Mouse (Mus musculus): ENCODE measurements around the gene Scaper.

Gene Scaper

GRCm38 (mm10) chr9:55608701-55609531, 329.0 kb downstream of the Scaper start:
- DNase-seq (ENCODE audit: low spot score in 2 of 2), result no peak

GRCm38 (mm10) chr9:55598594-55598993, 339.3 kb downstream of the Scaper start:
- no peak for DNase-seq (ENCODE audit: low spot score in 2 of 2)

GRCm38 (mm10) chr9:55586141-55586540, 351.8 kb downstream of the Scaper start:
- no peak for DNase-seq (ENCODE audit: low spot score in 2 of 2)

- no peak for DNase-seq (ENCODE audit: low spot score in 2 of 2)
Measured at GRCm38 (mm10) chr9:55581414-55581813, 356.5 kb downstream of the Scaper start.

DNA sequence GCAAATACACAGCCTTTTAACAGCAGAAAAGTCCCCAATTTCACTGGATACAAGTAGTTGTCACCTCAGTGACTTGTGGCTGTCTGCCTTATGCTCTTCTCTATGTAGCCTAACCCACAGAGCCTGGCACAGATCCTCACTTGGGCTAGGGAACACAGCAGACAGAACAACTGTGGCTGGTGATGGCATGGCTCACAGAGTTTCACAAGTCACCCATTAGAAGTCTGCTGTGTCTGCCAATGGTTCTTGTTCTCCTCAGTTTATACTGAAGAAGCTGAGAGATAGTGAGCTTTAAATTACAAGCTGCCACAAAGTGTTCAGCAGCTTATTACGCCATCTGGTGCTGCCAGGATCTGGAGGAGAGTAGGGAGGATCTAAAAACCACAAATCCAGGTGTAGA, 361.3 kb downstream of the Scaper start:
- DNase-seq (ENCODE audit: low spot score in 2 of 2), result no peak

DNA sequence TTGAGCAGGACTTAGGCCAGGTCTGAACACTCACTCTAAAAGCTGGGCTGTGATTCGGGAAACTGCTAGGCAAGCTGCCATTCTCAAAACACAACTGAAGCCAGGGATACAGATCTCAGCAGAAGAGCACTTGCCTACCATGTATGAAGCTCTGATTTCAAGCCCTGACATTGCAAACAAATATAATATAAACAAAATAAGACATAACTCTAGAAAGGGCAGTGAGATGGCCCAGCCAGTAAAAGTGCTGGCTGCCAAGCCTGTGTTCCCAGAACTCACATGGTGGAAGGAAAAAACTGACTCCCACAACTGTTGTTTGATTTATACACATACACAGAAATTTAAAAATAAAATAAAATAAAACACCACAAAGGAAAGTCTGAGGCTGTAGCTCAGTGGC, 366.8 kb downstream of the Scaper start:
- no peak for DNase-seq (ENCODE audit: low spot score in 2 of 2)

GRCm38 (mm10) chr9:55568466-55569159, 369.3 kb downstream of the Scaper start:
- no peak for DNase-seq (ENCODE audit: low spot score in 2 of 2)

DNA sequence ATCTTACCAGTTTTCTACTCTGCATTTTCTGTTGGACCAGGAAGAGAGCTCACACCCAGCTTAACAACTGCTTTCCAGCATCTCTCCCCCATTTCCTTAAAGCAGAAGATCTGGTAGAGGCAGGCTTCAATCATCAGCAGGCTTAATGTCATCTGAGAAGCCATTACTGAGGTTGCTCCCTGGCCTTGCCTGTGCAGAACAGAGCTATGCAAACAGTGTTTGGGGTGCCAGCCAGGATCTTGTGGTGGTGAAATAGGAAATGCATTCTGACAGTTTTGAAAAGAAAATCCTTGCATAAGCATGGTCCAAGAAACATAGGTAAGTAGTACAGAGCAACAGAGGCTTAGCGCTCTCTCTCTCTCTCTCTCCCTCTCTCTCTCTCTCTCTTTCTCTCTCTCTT, 377.0 kb downstream of the Scaper start:
- DNase-seq (ENCODE audit: low spot score in 2 of 2), result no peak

GRCm38 (mm10) chr9:55554986-55555385, 382.9 kb downstream of the Scaper start:
- no peak for DNase-seq (ENCODE audit: low spot score in 2 of 2)

GRCm38 (mm10) chr9:55549302-55549890, 388.5 kb downstream of the Scaper start:
- no peak for DNase-seq (ENCODE audit: low spot score in 2 of 2)

GRCm38 (mm10) chr9:55548871-55549270, 389.0 kb downstream of the Scaper start:
- no peak for DNase-seq (ENCODE audit: low spot score in 2 of 2)

DNA sequence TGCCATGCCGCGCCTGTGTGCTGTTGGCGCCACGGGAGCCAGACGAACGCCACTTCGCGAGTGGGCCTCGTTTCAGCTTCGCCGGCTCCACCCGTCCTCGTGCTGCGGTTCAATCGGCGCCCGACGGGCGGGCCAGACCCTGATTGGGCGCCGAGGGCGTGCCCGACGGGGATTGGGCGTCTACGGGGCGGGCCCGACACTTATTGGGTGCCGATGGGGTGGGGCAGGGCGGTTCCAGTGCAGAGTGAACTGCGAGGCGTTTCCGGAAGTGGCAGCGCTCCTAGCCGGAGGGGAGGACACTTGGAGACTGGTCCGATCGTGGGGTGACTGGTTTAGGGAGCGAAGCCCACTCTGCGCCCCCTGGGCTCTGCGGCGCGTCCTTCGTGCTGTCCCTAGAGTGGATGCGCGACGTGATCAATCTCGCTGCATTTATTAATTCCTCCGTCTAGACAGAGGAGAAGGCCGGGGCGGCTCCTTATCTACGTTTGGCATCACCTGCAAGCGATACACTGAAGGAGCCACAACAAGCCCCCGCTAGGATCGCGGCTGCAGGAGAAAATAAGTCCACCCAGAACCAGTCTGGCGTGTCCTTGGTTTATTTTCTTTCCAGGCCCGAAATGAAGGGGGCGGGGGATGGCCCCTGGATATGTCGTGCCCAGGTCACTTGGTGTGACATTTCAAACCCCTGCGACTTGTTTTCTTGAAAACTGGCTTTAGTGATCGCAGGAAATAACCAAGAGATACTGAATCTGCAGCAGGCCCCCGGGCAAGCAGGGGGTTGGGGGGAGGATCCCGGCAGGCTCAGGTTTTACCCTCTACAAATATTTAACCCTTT, 391.5 kb downstream of the Scaper start:
- DNase-seq (ENCODE audit: low spot score in 2 of 2), result peak in 1 of 2 experiments; percentile 12

DNA sequence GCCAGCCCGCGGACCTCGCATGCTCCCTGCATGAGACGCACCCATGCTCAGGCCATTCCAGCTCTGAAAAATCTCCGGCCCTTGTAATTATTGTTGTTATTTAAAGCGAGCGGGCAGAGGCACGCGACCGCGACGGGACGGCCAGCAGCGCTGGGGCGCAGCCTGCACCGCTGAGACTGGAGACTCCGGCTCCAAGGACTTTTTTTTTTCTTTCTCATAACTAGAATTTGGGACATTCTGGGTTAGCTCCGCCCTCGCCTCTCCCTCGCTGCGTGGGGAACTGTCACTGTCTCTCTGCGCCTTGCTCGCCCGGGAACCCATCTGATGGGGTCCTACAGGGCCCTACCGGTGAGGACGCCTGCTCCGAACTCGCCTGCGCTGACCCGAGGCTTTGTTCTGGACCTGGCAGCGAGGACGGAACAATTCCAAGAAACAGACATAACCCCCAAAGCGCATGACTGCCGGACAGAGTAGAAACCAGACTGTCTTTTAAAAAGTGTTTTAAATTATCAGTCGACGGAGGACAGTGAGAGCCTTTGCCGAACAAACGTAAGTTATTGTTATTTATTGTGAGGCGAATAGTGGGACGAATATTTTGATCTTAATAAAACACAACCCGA, 392.3 kb downstream of the Scaper start:
- peak in 1 of 2 experiments; percentile 14 for DNase-seq (ENCODE audit: low spot score in 2 of 2)

GRCm38 (mm10) chr9:55544861-55545555, 392.9 kb downstream of the Scaper start:
- DNase-seq (ENCODE audit: low spot score in 2 of 2), result peak in 1 of 2 experiments; percentile 28

DNA sequence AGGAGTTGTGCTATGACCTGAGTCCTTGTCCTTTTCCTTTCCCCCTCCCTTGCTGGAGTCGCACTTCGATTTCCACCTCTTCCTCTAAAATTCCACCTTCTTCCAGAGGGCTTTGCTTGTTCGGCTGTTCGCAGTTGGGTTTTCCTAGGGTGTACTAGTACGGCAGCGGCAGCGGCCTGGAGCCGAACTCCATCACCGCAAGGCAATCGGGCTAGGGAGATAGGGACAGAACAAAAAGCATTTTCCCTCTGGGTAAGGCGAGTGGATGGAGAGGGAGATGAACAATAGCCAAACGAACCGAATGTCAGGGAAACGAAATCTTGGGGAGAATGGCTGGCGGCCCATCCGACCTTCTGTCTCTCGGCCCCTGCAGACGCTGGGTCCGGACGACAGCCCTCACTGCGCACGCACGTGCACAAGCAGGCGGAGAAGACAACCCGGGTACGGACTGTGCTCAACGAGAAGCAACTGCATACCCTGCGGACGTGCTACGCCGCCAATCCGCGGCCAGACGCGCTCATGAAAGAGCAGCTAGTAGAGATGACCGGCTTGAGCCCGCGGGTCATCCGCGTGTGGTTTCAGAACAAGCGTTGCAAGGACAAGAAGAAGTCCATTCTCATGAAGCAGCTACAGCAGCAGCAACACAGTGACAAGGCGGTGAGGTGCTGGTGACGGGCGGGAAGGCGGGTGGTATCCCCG, 394.1 kb downstream of the Scaper start:
- DNase-seq (ENCODE audit: low spot score in 2 of 2), result peak in 1 of 2 experiments; percentile 41

- no peak for DNase-seq (ENCODE audit: low spot score in 2 of 2)
Measured at GRCm38 (mm10) chr9:55543336-55543702, 394.6 kb downstream of the Scaper start.

DNA sequence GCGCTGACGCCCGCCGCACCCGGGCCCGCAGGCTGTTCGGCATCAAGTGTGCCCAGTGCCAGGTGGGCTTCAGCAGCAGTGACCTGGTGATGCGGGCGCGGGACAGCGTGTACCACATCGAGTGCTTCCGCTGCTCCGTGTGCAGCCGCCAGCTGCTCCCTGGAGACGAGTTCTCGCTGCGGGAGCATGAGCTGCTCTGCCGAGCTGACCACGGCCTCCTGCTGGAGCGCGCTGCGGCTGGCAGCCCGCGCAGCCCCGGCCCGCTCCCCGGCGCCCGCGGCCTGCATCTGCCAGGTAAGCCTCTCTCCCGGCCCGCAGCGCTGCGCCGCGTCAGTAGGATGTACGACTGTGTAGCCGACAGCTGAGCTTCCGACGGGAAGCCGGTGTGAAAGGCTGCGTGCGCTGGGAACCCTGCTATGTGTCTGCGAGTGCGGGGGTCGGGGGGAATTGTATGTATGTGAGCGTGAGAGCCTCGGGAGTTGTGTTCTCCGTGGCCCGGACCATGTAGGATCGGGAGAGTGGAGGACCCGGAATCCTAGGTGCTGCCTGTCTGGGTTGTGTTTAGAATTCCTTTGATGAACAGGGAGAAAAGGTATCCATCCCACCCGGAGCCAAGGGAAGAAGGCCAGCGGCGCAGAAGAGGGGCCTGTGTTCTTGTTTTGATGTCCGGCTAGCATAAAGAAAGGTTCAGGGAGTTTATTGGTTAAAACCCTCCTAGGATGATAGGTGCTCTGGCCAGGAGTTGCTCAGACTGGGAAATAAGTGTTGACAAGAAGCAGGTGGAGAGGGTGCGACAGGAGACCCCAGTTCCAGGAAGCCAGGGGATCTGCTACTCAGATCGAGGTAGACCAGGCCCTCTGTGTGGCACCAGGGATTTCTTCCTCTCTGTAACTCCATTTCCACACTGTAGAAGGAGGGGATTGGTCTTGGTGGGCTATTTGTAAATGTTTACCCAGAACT, 395.3 kb downstream of the Scaper start:
- DNase-seq (ENCODE audit: low spot score in 2 of 2), result no peak

GRCm38 (mm10) chr9:55541681-55542365, 396.1 kb downstream of the Scaper start:
- no peak for DNase-seq (ENCODE audit: low spot score in 2 of 2)
